Mouse (Mus musculus) frontal cortex, postnatal 25 days (tissue): ENCODE measurements around the gene Gosr1.
"Not testable (repeated sequence)": the region's sequence is repeated elsewhere in the genome, so short reads cannot be mapped to it uniquely, and the experiment has no call there.

Experiments used
- DNase-seq, 2 experiments: peaks; one replicate each; pipeline ENCODE4 v3.0.0; 2022; ENCODE audit warnings: low spot score in 2 of 2

Gene Gosr1

GRCm38 (mm10) chr11:76763053-76763740 lies at the start of gene Gosr1:
TSS of gene Gosr1 (minus strand) at chr11:76763579.
- peak; percentile 71 to 88 for DNase-seq

- no peak for DNase-seq
These were observed 47.5 kb upstream of the Gosr1 start for GRCm38 (mm10) chr11:76810706-76811495.

- no peak for DNase-seq
These were observed 46.1 kb upstream of the Gosr1 start for GRCm38 (mm10) chr11:76809450-76809849.

- no peak for DNase-seq
These were observed 45.2 kb upstream of the Gosr1 start for GRCm38 (mm10) chr11:76808550-76808949.

- DNase-seq: no peak
These were observed 43.8 kb upstream of the Gosr1 start for GRCm38 (mm10) chr11:76807007-76807679.

- DNase-seq: no peak
These were observed 42.6 kb upstream of the Gosr1 start for GRCm38 (mm10) chr11:76806026-76806425.

- not testable (repeated sequence) for DNase-seq
These were observed 41.7 kb upstream of the Gosr1 start for GRCm38 (mm10) chr11:76805072-76805471.

- no peak for DNase-seq
These were observed 39.9 kb upstream of the Gosr1 start for GRCm38 (mm10) chr11:76803266-76803665.

GRCm38 (mm10) chr11:76797236-76797635 lies 33.9 kb upstream of the Gosr1 start:
- no peak for DNase-seq

- DNase-seq: no peak
These were observed 31.9 kb upstream of the Gosr1 start for GRCm38 (mm10) chr11:76795326-76795725.

GRCm38 (mm10) chr11:76791331-76791730 lies 28.0 kb upstream of the Gosr1 start:
- no peak for DNase-seq

GRCm38 (mm10) chr11:76789252-76789651 lies 25.9 kb upstream of the Gosr1 start:
- no peak for DNase-seq

GRCm38 (mm10) chr11:76775533-76775932 lies 12.2 kb upstream of the Gosr1 start:
- no peak for DNase-seq

- no peak for DNase-seq
These were observed 10.4 kb upstream of the Gosr1 start for GRCm38 (mm10) chr11:76773811-76774210.

- DNase-seq: no peak
These were observed 7.2 kb upstream of the Gosr1 start for GRCm38 (mm10) chr11:76770566-76770965.

GRCm38 (mm10) chr11:76763741-76764122 lies 353 bp upstream of the Gosr1 start:
- DNase-seq: no peak

GRCm38 (mm10) chr11:76752276-76752675 lies 11.1 kb downstream of the Gosr1 start:
- DNase-seq: no peak

- no peak for DNase-seq
These were observed 14.6 kb downstream of the Gosr1 start for GRCm38 (mm10) chr11:76748819-76749218.

GRCm38 (mm10) chr11:76745921-76746320 lies 17.5 kb downstream of the Gosr1 start:
- no peak for DNase-seq

- DNase-seq: peak; percentile 4 to 14
These were observed 18.8 kb downstream of the Gosr1 start for GRCm38 (mm10) chr11:76744550-76744949.

GRCm38 (mm10) chr11:76742511-76742910 lies 20.9 kb downstream of the Gosr1 start:
- DNase-seq: no peak

- no peak for DNase-seq
These were observed 24.3 kb downstream of the Gosr1 start for GRCm38 (mm10) chr11:76739125-76739524.
